Mouse (Mus musculus) hindlimb bud, embryonic 11.5 days (tissue): ENCODE results near the gene Ccdc171.
"Not testable (repeated sequence)": the region's sequence is repeated elsewhere in the genome, so short reads cannot be mapped to it uniquely, and the experiment has no call there.

Experiments used
- DNase-seq: peaks from one replicate; pipeline ENCODE4 v3.0.0-alpha.2; 2012; ENCODE audit warnings: low read depth, low spot score; ENCODE audit errors: extremely low spot score

Ccdc171 gene

DNA sequence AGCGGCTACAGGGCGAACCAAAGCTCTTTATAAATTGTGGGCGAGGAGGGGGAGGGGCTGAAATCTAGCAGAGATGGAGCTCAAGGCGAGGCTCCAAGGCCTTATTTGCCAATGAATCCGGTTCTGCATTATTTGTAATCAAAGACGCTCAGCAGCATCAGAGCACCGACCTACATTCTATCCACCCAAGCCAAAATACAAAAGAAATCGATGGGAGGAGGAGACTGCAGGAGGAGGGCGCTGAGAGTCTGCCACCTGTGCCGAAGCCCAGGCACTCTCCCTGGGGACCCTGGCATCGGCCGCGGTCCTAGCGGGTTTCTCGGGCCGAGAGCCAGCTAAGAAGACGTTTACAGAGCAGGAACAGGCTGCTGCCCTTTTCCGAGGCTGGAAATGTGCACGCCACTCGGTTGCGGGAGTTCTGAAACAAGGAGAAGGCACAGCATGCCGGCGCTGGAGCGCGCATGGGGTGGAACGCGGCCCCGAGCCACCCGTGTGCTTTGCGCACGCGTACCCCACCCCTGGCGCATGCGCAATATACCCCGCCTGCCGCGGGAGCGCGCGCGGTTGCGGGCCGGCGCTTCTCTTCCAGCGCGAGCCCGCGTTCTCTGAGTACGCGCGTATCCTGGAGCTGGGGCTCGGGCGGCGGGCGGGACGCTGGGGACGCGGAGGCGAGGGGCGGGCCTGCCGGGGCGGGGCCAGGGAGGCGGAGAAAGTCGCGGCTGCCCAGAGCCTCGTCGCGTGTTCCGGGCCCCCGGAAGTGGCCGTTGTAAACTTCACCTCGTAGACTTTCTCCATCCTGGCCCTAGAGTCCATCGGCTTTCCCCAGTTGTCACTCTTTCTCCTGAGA is at the start of gene Ccdc171:
Gene Ccdc171 (plus strand): TSS at position 703 of the 847 bp plus-strand sequence.
- peak; percentile 84 for DNase-seq

DNA sequence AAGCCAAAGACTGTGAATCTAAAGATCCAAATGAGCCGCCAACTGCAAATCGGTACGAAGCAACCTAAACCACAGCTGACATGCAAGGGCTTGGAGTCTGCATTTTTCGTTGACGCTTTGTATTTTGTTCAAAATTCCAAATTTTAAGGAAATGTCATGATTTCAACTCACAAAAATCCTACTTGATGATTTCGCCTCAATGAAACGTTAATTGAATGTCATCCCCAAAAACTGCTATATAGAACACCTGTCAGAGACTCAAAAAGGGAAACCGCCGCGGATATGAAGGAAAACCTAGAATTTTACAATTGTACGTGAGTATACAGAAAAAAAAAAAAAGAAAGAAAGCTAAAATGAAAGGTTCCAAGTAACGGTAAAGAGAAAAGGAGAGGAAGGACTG is 40.1 kb upstream of the Ccdc171 start:
- no peak for DNase-seq

DNA sequence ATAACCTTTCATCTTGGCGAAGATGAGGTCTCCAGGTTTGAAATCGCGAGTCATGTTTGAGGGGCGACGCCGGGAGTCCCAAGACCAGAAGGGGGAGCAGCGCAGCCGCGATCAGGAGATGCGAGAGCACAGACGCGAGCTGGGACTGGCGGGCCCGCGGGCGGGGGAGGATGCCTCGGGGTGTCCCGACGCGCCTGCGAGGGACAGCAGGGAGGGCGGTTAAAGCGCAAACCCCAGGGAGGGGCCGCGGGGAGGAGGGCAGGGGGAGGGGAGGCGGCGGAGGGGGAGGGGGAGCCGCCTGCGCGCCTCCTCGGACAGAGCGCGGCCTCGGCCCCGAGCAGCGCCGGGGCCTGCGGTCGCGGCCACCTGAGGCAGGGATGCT is 39.6 kb upstream of the Ccdc171 start:
- peak; percentile 58 for DNase-seq

- peak; percentile 53 for DNase-seq
Measured at GRCm38 (mm10) chr4:83486117-83486901, 39.0 kb upstream of the Ccdc171 start, which contains the start of gene Psip1. Gene Psip1 (minus strand): TSS chr4:83486459.

DNA sequence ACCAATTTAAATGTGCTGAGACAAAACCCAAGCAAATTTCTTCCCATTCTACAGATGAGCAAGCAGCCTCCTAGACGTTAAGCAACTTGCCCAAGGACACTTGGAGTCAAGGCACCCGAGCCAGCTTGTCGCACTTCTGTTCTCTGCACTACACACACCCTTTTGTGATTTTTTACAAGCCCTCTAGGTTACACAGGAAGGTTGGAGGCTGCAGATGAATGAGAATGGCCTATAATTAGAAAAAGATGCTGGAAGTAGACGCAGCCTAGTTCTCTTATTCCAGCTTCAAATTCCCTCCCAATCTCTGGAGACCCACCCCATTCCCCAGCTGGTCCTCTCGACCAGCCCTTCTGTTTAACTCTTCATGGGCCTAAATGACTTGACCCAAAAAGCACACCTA is 36.2 kb upstream of the Ccdc171 start:
- peak; percentile 54 for DNase-seq

DNA sequence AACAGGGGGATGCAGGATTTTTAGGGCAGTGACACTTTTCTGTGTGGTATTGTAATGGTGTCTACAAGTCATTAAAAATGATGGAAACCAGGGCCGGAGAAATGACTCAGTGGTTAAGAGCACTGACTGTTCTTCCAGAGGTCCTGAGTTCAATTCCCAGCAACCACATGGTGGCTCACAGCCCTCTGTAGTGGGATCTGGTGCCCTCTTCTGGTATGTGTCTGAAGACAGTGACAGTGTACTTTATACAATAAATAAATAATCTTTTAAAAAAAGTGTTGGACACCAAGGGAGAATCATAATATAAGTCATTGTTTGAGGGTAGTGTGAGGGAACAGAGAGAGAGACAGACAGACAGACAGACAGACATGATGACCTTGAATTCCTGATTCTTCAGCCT is 32.2 kb upstream of the Ccdc171 start:
- no peak for DNase-seq

DNA sequence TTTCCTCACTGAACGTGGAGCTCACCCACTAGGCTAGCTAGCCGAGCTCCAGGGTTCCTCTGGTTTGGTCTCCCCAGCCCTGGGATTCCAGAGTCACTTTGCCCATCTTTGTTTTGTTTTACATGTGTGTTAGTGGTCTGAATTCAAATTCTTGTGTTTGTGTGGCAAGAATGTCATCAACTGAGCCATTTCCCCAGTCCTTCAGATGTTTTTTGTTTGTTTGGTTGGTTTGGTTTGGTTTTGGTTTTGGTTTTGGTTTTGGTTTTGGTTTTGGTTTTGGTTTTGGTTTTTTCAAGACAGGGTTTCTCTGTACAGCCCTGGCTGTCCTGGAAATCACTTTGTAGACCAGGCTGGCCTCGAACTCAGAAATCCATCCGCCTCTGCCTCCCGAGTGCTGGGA is 28.3 kb upstream of the Ccdc171 start:
- not testable (repeated sequence) for DNase-seq

- no peak for DNase-seq
Measured at GRCm38 (mm10) chr4:83500154-83501036, 24.9 kb upstream of the Ccdc171 start.

DNA sequence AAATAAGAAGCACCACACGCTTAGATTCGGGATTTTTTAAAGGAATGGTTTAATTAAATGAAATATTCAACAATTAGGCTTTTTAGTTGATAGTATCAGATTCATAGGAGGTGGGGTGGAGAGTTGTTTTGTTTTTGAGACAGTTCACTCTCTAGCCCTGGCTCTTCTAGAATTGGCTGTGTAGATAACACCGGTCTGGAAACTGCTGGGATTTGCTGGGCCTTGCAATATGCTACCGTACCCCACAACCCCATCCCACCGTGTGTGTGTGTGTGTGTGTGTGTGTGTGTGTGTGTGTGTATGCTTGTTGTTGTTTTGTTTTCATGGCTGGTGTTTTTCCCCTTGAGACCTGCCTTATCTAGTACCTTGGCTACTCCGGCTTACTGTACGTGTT is 24.3 kb upstream of the Ccdc171 start:
- no peak for DNase-seq

- DNase-seq = no peak
Measured at GRCm38 (mm10) chr4:83509600-83509999, 15.7 kb upstream of the Ccdc171 start.

GRCm38 (mm10) chr4:83511083-83511482 is 14.3 kb upstream of the Ccdc171 start:
- no peak for DNase-seq

DNA sequence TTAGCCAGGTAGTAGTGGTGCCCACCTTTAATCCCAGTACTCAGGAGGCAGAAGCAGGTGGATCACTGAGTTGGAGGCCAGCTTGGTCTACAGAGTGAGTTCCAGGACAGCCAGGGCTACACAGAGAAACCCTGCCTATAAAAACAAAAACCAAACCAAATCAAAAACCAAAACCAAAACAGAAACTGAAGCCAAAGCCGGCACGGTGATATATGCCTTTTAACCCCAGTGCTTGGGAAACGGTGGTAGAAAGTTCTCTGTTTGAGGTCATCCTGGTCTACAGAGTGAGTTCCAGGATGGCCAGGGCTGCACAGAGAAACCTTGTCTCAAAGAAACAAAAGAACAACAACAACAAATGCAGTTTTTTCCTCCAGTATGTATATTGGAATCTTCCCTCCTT is 13.1 kb upstream of the Ccdc171 start:
- no peak for DNase-seq

DNA sequence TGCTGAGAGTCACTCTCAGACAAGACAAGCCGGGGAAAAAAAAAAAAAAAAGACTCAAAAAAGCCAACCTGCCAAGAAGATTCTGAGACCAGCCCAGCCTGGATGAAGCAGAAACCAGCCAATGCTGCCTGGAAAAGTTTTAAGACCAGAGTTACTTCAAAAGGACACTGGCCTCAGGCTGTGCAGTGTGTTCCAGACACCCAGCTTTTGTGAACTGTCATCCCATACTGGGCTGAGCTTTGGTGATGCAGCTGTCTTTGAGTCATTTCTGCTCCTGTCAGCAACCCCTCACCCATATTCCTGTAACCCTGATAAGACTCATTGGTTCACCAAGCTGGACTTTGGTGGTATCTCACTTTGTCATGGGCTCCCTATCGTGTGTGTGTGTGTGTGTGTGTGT is 12.7 kb upstream of the Ccdc171 start:
- DNase-seq = no peak

DNA sequence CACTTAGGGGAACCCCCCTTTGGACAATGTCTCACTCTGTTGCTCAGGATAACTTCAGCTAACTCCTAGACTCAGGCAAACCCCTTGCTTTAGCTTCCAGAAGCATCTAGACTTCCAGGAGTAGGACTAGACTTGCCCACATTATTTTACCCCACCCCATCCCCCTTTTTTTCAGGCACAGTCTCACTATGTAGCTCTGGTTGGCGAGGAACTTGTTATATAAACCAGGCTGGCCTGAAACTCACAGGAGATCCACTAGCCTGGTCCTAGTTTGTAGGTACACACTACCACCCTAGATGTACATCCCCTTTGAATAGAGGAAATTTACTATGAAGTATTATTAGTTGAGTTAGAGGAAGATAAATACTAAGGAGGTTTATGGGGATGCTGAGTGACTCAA is 11.2 kb upstream of the Ccdc171 start:
- no peak for DNase-seq

- no peak for DNase-seq
Measured at GRCm38 (mm10) chr4:83514976-83515669, 10.2 kb upstream of the Ccdc171 start.

- not testable (repeated sequence) for DNase-seq
Measured at GRCm38 (mm10) chr4:83516144-83516543, 9.2 kb upstream of the Ccdc171 start.

GRCm38 (mm10) chr4:83519148-83519547 is 6.2 kb upstream of the Ccdc171 start:
- DNase-seq = no peak

DNA sequence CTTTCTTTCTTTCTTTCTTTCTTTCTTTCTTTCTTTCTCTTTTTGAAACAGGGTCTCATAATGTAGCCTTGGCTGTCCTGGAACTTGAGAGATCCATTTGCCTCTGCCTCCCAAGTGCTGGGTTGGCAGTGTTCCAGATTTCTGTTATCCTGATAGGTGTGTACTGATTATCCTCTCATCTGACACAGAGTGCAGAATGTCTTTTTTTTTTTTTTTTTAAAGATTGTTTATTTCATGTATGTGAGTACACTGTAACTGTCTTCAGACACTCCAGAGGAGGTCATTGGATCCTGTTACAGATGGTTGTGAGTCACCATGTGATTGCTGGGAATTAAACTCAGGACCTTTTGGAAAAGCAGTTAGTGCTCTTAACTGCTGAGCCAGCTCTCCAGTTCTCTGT is 5.5 kb upstream of the Ccdc171 start:
- no peak for DNase-seq

GRCm38 (mm10) chr4:83520308-83520707 is 5.0 kb upstream of the Ccdc171 start:
- no peak for DNase-seq

DNA sequence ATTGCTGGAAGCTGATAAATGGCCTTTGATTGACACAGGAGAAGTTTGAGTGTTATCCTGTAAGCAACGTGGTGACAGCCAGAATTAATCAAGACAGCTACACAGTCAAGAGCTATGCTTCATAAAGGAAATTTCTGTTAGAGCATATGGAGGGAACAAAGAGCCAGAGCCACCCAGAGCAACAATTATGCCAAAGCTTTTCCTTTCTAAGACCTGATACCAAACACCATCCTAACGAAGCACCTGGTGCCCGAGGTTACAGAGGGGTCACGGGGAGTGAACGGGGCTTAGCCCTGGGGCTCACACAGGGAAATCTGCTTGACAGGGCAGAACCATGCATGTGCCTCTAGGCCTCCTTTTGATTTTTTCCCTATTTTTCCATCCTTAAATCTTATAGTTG is 3.3 kb upstream of the Ccdc171 start:
- no peak for DNase-seq

- no peak for DNase-seq
Measured at GRCm38 (mm10) chr4:83524456-83524842, 896 bp upstream of the Ccdc171 start.
